Mouse (Mus musculus) intestine, embryonic 16.5 days (tissue): ENCODE data around the gene Nup35. TPM values are rescaled to one million over a fixed set of nuclear protein-coding genes. Genes with fewer than 3 reads are reported as not detected.

Source experiments
- ATAC-seq: fragments of 200-750 bp; cut with Nextera tagmentation; 2 replicates; pipeline ENCODE4 v1.8.0; 2017; ENCODE audit warnings: moderate TSS enrichment, moderate library complexity
- H3K27ac ChIP-seq: fragments of 300-500 bp; sonication (generic); 2 replicates; pipeline ENCODE4 v1.5.1; 2014; ENCODE audit warnings: mild to moderate bottlenecking, low read length
- H3K27me3 ChIP-seq: fragments of 300-500 bp; sonication (generic); replicated peaks from 2 replicates; pipeline ENCODE4 v1.6.1; 2014; ENCODE audit warnings: low read length, control low read depth, mixed read lengths; ENCODE audit not compliant: control insufficient read depth, insufficient read depth
- H3K36me3 ChIP-seq: fragments of 300-500 bp; sonication (generic); 2 replicates; pipeline ENCODE4 v1.6.1; 2014; ENCODE audit warnings: low read length, control low read depth; ENCODE audit not compliant: control insufficient read depth, insufficient read depth
- H3K4me1 ChIP-seq: fragments of 300-500 bp; sonication (generic); 2 replicates; pipeline ENCODE4 v1.6.1; 2014; ENCODE audit warnings: low read length, control low read depth, mixed read lengths; ENCODE audit not compliant: control insufficient read depth, insufficient read depth
- H3K4me2 ChIP-seq: fragments of 300-500 bp; sonication (generic); 2 replicates; pipeline ENCODE4 v1.6.1; 2014; ENCODE audit warnings: low read depth, low read length, control low read depth
- H3K4me3 ChIP-seq: fragments of 300-500 bp; sonication (generic); 2 replicates; pipeline ENCODE4 v1.5.1; 2014; ENCODE audit warnings: mild to moderate bottlenecking, low read length
- H3K9ac ChIP-seq: fragments of 300-500 bp; sonication (generic); 2 replicates; pipeline ENCODE4 v1.6.1; 2014; ENCODE audit warnings: low read depth, low read length
- H3K9me3 ChIP-seq: fragments of 300-500 bp; sonication (generic); 2 replicates; pipeline ENCODE4 v1.6.1; 2016; ENCODE audit warnings: low read length, control low read depth; ENCODE audit not compliant: control insufficient read depth
- WGBS: fragments of 180-500 bp; shearing (Covaris S2); extraction: QIAGEN DNeasy Blood & Tissue Kit; methylation state at CpG from one replicate; pipeline ENCODE4 v1.1.7; 2014; 5-methylcytosine and 5-hydroxymethylcytosine counted together
- microRNA counts: library from miRNA; unstranded; fragments of <30 nt; microRNA quantifications from one replicate; lab custom pipeline; 2016
- microRNA-seq: library from miRNA; unstranded; fragments of <30 nt; microRNA quantifications from one replicate; pipeline ENCODE4, GENCODE M21; 2016
- polyA plus RNA-seq: library from polyadenylated mRNA; unstranded; fragments of >200 nt; fragmentation: Nextera tagmentation; extraction: Ambion mirVana; gene quantifications from 2 replicates; pipeline ENCODE4 v1.2.1, GENCODE M21; 2015

Gene Nup35
- polyA plus RNA-seq, 1 experiment from 2014 or later, result 38.8 TPM

GRCm38 (mm10) chr2:80669868-80670666, 53.0 kb downstream of the Nup35 start:
- H3K9me3 ChIP-seq, result no peaks in the 10 kb centered on the region
- no peaks in the 10 kb centered on the region for H3K4me1 ChIP-seq
- no peak for ATAC-seq
- WGBS, result 79% methylated on average over 11 of the region's 11 CpGs
- no peak overlapping the region for H3K4me3 ChIP-seq
- no peak overlapping the region for H3K4me2 ChIP-seq
- H3K9ac ChIP-seq, result no peak overlapping the region
- no peak overlapping the region for H3K27ac ChIP-seq
- H3K27me3 ChIP-seq, result no peaks in the 10 kb centered on the region
- no peaks in the 10 kb centered on the region for H3K36me3 ChIP-seq

GRCm38 (mm10) chr2:80678803-80679202, 61.8 kb downstream of the Nup35 start:
- Histone ChIP-seq H3K27me3 (no peaks in the 10 kb centered on the region), H3K4me1 (no peaks in the 10 kb centered on the region), H3K9me3 (no peaks in the 10 kb centered on the region), H3K9ac (no peak overlapping the region), H3K4me3 (no peak overlapping the region), H3K36me3 (no peaks in the 10 kb centered on the region), H3K27ac (no peak overlapping the region), H3K4me2 (no peak overlapping the region)
- WGBS, result 89% methylated on average over 8 of the region's 8 CpGs
- no peak for ATAC-seq

GRCm38 (mm10) chr2:80683727-80684239, 66.7 kb downstream of the Nup35 start:
- H3K9ac ChIP-seq, result no peak overlapping the region
- WGBS, result 85% methylated on average over 6 of the region's 6 CpGs
- no peak for ATAC-seq
- H3K4me2 ChIP-seq, result no peak overlapping the region
- no peak overlapping the region for H3K27ac ChIP-seq
- H3K27me3 ChIP-seq, result no peaks in the 10 kb centered on the region
- no peaks in the 10 kb centered on the region for H3K4me1 ChIP-seq
- H3K36me3 ChIP-seq, result no peaks in the 10 kb centered on the region
- no peaks in the 10 kb centered on the region for H3K9me3 ChIP-seq
- H3K4me3 ChIP-seq, result no peak overlapping the region

GRCm38 (mm10) chr2:80684396-80685071, 67.5 kb downstream of the Nup35 start:
- H3K9ac ChIP-seq, result no peak overlapping the region
- H3K27ac ChIP-seq, result no peak overlapping the region
- H3K9me3 ChIP-seq, result no peaks in the 10 kb centered on the region
- H3K4me3 ChIP-seq, result no peak overlapping the region
- no peak overlapping the region for H3K4me2 ChIP-seq
- H3K27me3 ChIP-seq, result no peaks in the 10 kb centered on the region
- ATAC-seq, result no peak
- no peaks in the 10 kb centered on the region for H3K36me3 ChIP-seq
- no peaks in the 10 kb centered on the region for H3K4me1 ChIP-seq
- 85% methylated on average over 6 of the region's 6 CpGs for WGBS

- 54% methylated on average over 4 of the region's 4 CpGs for WGBS
- no peak overlapping the region for H3K9ac ChIP-seq
These were observed 71.2 kb downstream of the Nup35 start for GRCm38 (mm10) chr2:80688261-80688660.

GRCm38 (mm10) chr2:80707429-80707828, 90.4 kb downstream of the Nup35 start:
- ATAC-seq, result no peak
- H3K27me3 ChIP-seq, result no peaks in the 10 kb centered on the region
- no peak overlapping the region for H3K4me3 ChIP-seq
- no peak overlapping the region for H3K27ac ChIP-seq
- H3K9me3 ChIP-seq, result no peaks in the 10 kb centered on the region
- no peaks in the 10 kb centered on the region for H3K4me1 ChIP-seq
- no peak overlapping the region for H3K9ac ChIP-seq
- 72% methylated on average over 1 of the region's 1 CpGs for WGBS
- no peaks in the 10 kb centered on the region for H3K36me3 ChIP-seq
- H3K4me2 ChIP-seq, result no peak overlapping the region

More at GRCm38 (mm10) chr2:80688261-80688660, 71.2 kb downstream of the Nup35 start:
- Histone ChIP-seq H3K27ac (no peak overlapping the region), H3K27me3 (no peaks in the 10 kb centered on the region), H3K36me3 (no peaks in the 10 kb centered on the region), H3K9me3 (no peaks in the 10 kb centered on the region), H3K4me1 (no peaks in the 10 kb centered on the region), H3K4me2 (no peak overlapping the region), H3K4me3 (no peak overlapping the region)
- no peak for ATAC-seq

MicroRNAs within 50 kb of the gene (microRNA counts, 519-probe panel; counts per million panel counts)
- 1,868 counts per million, percentile 35 among the panel's probes with 10 or more counts for microRNA mmu-miR-684 (lab: Ali Mortazavi, UCI)

Small RNA genes within 50 kb of the gene (microRNA-seq; reads per million reads assigned to microRNA genes)
- not detected for gene Mir684-1

Other genes with a start within 250 kb of the Nup35 start
- 1.9 and 2.4 TPM in 2 replicates for gene Frzb, start 169.6 kb upstream of the Nup35 start, polyA plus RNA-seq
- gene Nckap1, start 35.9 kb upstream of the Nup35 start, polyA plus RNA-seq, result 26.1 and 30.5 TPM in 2 replicates
- 16.1 and 17.9 TPM in 2 replicates for gene Dusp19, start 191 bp upstream of the Nup35 start, polyA plus RNA-seq